Mouse (Mus musculus) adipocyte (in vitro differentiated cells): Measurements from ENCODE around the gene Stpg3.
"Not testable (repeated sequence)": the region's sequence is repeated elsewhere in the genome, so short reads cannot be mapped to it uniquely, and the experiment has no call there.

Source experiments
- DNase-seq: peaks from one replicate; pipeline ENCODE4 v3.0.0-alpha.2; 2016; ENCODE audit warnings: low spot score

Gene Stpg3

GRCm38 (mm10) chr2:25214444-25214843, at the start of gene Stpg3:
TSS of gene Stpg3 (minus strand) at chr2:25214637.
- no peak for DNase-seq

- no peak for DNase-seq
Observed at GRCm38 (mm10) chr2:25263623-25264285, 49.3 kb upstream of the Stpg3 start.

GRCm38 (mm10) chr2:25262795-25263622, 48.6 kb upstream of the Stpg3 start:
- DNase-seq = no peak

GRCm38 (mm10) chr2:25262291-25262767, 47.9 kb upstream of the Stpg3 start, which contains the start of gene Tprn:
TSS of gene Tprn (plus strand) at chr2:25262618.
- DNase-seq = peak; percentile 95

GRCm38 (mm10) chr2:25261870-25262269, 47.4 kb upstream of the Stpg3 start:
- no peak for DNase-seq

- no peak for DNase-seq
Observed at GRCm38 (mm10) chr2:25258887-25259286, 44.5 kb upstream of the Stpg3 start.

- not testable (repeated sequence) for DNase-seq
Observed at GRCm38 (mm10) chr2:25257250-25257649, 42.8 kb upstream of the Stpg3 start.

GRCm38 (mm10) chr2:25256443-25257109, 42.1 kb upstream of the Stpg3 start:
- DNase-seq = peak; percentile 63

GRCm38 (mm10) chr2:25255284-25255779, 40.9 kb upstream of the Stpg3 start, which contains the start of gene Tmem203:
TSS of gene Tmem203 (plus strand) at chr2:25255439.
- DNase-seq = peak; percentile 91

GRCm38 (mm10) chr2:25252331-25252730, 37.9 kb upstream of the Stpg3 start:
- DNase-seq = no peak

GRCm38 (mm10) chr2:25246183-25247072, 32.0 kb upstream of the Stpg3 start, which contains the start of gene AL732309.1:
TSS of gene AL732309.1 (minus strand) at chr2:25246863.
- DNase-seq = no peak

GRCm38 (mm10) chr2:25244144-25244543, 29.7 kb upstream of the Stpg3 start:
- DNase-seq = no peak

- DNase-seq = no peak
Observed at GRCm38 (mm10) chr2:25243342-25243741, 28.9 kb upstream of the Stpg3 start.

- DNase-seq = no peak
Observed at GRCm38 (mm10) chr2:25242101-25242506, 27.7 kb upstream of the Stpg3 start, which contains the start of the genes Rnf208 and Cysrt1. TSS of gene Rnf208 (plus strand) at chr2:25242255. TSS of gene Cysrt1 (minus strand) at chr2:25242452.

- DNase-seq = no peak
Observed at GRCm38 (mm10) chr2:25241438-25241775, 27.0 kb upstream of the Stpg3 start.

- DNase-seq = no peak
Observed at GRCm38 (mm10) chr2:25240723-25241437, 26.4 kb upstream of the Stpg3 start.

GRCm38 (mm10) chr2:25240310-25240709, 25.9 kb upstream of the Stpg3 start:
- DNase-seq = no peak

GRCm38 (mm10) chr2:25239766-25240165, 25.3 kb upstream of the Stpg3 start:
- no peak for DNase-seq

GRCm38 (mm10) chr2:25238106-25238505, 23.7 kb upstream of the Stpg3 start:
- DNase-seq = no peak

- DNase-seq = no peak
Observed at GRCm38 (mm10) chr2:25237522-25237921, 23.1 kb upstream of the Stpg3 start.
